Mouse (Mus musculus) granulocyte monocyte progenitor cell, adult 5-6 weeks (primary cell): ENCODE results near the gene Rexo5. TPM values are rescaled to one million over a fixed set of nuclear protein-coding genes. Genes with fewer than 3 reads are reported as not detected.

ENCODE experiments used
- ATAC-seq: replicated peaks from 2 replicates; pipeline ENCODE4 v1.8.0; 2016; ENCODE audit warnings: mild to moderate bottlenecking, moderate TSS enrichment, inconsistent platforms; ENCODE audit not compliant: poor library complexity, severe bottlenecking
- total RNA-seq, 2 experiments: library from RNA; stranded (forward) in 1 of 2; stranded (reverse) in 1 of 2; fragments of 200-712, 200-1000 nt in 1 of 2; fragments of >200 nt in 1 of 2; fragmentation: Nextera tagmentation in 1 of 2; gene quantifications; 2 replicates each; pipeline ENCODE4 v1.2.3; 2014 to 2017

The Rexo5 gene
- total RNA-seq, 2 experiments from 2014 or later = 7.8 to 33.2 TPM

DNA sequence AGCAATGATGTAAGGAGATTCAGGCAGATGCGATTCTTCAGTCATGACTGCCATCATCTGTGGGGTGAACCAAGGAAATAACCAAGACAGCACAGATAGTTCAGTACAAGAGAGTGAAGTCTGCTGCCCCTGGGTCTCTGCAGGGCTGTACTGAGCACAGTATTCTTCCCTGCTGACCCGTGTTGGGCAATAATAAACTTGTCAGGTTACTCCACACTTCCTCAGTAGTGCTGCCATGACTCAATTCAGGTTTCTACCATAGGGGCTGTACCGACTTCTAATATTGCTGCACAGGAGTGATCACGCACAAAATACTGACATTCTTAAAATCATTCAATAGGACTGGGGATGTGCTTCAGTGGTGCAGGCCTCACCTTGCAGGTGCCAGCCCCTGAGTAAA is 85.4 kb downstream of the Rexo5 start:
- ATAC-seq = peak; percentile 97

DNA sequence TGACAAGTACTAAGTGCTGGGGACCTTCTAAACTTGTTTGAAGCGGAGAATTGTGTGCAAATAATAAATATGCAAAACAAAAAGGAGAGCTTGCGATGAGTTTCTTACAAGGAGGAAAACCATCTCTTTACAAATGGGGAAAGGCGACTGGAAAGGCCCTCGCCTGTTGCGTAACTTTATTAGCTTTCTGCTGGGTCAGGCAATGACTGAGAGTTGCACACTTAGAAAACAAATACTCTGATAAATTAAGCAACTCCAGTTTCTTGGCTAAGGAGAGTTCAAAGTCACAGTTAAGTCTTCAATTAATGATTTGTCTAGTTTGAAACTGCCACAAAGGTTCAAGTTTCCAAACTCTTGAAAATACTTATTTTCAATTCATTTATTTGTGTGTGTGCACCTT is 86.5 kb downstream of the Rexo5 start:
- ATAC-seq = peak; percentile 68

DNA sequence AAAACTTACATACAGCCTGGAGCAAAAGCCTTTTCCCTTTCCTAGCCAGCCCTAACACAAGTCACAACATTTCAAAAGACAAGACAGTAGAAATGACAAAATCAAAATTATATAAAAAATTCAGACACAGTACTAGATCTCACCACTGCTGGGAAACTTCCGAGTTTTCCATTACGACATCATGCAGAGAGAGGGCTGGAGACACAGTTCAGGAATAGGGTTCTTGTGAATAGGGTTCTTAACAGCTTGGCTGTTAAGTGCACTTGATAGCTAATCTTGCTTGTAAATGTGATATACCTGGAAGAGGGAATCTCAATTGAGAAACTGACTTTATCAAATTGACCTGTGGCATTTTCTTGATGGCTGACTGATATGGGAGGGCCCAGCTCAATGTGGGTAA is 87.4 kb downstream of the Rexo5 start:
- no peak for ATAC-seq

DNA sequence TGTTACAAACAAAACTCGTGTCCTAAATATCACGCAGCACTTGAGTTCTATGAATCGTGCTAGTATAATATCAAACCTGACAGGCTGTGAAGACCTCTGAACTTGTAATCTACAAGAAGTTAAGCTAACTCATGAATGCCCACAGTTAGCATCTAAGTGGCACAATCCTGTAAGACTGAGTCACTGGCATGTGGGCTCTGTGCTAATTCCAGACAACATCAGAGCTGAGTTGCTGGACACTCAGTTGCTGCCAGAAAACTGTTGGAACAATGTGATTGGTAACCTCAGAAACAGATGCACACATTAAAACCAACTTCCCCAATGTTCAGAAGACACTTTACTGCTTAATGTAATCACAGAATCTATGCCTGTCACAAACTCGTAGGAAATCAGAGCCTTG is 94.1 kb downstream of the Rexo5 start:
- peak; percentile 52; the same call in 1 of the 2 replicates for ATAC-seq

DNA sequence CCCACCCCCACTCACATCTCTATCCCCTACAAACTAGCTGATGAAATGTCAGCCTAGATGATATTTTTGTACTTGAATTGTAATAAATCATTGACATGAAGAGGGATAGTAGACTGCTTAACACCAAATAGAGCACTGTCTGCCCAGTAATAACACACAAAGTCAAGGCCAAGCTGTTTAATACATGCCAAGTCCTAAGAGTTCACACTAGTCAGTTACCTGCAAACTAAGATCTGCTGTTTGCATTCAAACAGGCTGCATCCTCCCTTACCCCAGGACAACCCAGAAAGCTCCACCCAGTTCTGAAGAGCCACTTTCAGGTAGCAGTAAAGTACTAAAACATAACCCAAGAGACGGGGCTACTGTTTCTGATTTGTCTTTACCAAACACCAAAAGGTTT is 98.4 kb downstream of the Rexo5 start:
- ATAC-seq = no peak

DNA sequence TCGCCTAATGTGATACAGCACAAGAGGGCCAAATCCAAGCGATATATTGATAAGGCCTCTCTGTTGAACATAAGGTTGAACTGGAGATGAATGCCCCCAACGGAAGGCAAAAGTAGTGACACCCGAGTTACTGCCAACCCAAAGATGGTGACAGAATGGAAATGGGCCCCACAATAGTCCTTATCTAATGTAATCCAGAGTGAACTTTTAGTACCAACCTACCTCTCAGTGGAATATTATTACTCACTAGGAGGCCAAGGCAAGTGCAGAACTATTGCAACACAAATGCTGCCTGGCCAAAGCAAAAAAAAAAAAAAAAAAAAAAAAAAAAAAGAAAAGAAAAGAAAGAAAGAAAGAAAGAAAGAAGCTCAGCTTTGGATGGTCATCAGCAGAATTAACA is 98.9 kb downstream of the Rexo5 start:
- no peak for ATAC-seq

DNA sequence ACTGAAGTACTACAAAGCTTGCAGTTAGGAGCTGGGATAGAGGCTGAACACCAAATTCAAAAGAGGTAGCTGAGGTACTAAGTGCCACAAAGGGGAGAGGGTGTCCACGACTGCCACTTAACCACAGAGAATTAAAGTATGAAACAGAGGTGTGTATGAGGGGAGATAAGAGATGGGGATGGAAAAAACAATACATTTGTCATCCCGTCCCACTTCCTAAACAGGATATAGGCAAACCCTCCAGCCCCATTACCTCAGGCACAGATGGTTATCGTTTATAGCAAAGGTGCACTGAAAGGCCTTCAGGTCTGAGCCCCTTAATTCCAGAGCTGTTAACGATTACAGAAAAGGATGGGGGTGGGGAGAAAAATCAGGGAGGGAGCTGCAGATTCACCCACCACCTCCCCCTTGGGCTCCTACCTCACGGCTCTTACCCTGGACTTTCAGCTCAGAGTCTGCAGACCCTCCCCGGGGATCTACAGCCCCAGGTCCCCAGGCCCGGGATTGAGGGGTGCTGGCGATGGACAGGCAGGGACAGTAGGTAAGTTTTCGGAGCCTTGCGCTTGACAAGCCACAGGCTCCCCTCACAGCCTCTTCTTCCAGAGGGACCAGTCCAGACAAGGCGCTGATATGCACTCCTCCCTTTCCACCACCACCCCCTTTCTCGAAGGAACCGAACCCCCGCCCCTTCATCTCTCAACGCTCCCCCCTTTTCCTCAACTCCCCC is 101.2 kb downstream of the Rexo5 start:
- no peak for ATAC-seq

DNA sequence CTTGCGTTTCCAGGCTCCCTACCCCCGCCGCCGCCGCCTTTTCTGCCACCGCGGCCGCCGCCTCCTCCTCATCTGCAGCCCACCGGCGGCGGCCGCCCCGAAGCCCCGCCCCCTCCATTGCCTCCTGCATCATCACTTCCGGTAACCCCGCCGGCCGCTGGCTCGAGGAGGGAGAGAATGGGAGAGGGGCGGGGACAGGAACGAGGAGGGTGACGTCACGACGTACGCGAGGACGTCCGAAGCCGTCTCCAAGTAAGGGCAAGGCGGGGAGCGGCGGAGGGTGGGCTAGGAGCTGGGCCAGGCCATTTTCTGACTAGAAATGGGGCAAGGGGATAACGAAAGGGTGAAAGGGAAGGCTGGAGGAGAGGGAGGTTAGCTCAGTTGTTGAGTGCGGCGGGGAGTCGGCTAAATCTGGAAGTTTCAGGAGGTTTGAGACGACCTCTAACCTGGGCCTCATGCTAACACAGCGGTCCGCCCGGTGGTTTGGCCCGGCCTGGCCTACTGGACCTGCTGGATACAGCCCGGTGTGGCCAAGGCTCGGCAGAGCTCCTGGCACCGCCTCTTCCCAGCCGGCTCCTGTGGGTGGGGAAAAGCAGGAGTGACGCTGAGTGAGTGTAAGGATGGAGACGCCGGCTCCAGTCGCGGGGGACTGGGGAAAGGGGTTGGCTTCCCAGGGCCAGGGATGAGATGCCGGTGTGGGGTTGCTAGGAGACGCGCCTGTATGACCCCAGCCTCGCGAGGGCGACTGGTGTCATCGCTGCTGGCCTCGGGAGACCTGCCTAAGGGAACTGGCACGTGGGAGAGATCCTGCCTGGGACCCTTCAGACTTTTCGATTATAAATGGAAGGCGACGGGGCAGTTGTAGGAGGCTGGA is 102.1 kb downstream of the Rexo5 start, which contains the start of the genes Lyrm1 and Dcun1d3:
Gene Lyrm1 (plus strand): TSS at position 223 of the 874 bp plus-strand sequence.
Gene Dcun1d3 (minus strand): TSS at position 660 of the 874 bp plus-strand sequence.
- ATAC-seq = peak; percentile 84

DNA sequence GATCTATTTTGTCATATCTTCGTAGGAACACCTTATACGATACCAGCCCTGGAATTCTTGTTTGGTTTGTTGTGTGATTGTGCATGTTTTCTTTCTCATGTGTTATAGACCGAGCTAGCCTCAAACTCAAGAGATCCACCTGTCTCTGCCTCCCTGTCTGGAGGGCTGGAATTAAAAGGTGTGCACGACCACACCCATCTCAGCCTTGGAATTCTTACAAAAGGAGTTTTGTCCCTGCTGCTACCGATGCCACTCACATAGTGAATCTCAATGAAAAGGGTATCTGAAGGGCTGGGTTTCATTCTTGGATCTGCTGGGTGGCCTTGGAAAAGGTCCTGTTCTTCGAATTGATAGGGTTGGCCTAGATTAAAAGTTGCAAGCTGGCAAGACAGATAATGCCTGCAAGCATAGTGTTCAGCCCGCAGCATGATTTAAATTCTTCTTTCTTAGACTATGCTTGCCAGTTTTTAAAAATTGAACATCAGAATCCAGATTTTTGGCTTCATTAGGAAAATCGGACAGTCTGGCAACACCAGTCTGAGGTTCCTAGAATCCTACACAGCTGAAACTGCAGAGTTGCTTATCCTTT is 103.8 kb downstream of the Rexo5 start:
- no peak for ATAC-seq

DNA sequence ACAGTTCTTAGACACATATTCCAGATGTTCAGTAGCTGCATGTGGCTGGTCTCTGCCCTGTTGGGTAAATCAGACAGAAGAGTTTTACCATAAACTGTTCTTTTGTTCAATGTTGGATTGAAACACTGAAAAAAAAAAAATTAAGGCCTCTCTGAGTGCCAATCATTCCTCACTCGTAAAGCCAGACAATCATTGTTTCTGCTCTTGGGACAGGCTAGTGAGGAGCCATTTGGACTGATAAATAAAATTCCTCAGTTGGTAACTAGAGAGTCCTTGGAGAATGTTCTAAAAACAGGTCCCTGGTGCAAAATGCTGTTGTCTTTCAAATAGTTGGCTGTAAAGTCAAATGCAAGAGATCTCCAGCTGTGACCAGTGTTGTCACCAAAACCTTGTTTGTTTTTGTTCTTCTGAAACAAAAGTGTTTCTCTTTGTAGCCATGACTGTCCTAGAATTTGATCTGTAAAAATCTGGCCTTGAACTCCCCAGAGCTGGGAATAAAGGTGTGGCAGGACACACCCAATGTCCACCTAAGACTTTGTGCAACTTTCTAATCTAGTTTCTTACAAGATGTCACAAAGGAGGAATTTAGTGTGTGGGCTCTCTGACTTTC is 104.5 kb downstream of the Rexo5 start:
- no peak for ATAC-seq

Other genes with a start within 250 kb of the Rexo5 start
- not detected in 2 replicates for gene Acsm2, start 239.7 kb upstream of the Rexo5 start, total RNA-seq (2014; fragmentation: Nextera tagmentation)
- not detected in 2 replicates for gene Acsm2, start 239.7 kb upstream of the Rexo5 start, total RNA-seq (2017)
- not detected in 2 replicates for gene Acsm1, start 187.0 kb upstream of the Rexo5 start, total RNA-seq (2014; fragmentation: Nextera tagmentation)
- not detected in 2 replicates for gene Acsm1, start 187.0 kb upstream of the Rexo5 start, total RNA-seq (2017)
- not detected in 2 replicates for gene Acsm4, start 104.0 kb upstream of the Rexo5 start, total RNA-seq (2014; fragmentation: Nextera tagmentation)
- not detected in 2 replicates for gene Acsm4, start 104.0 kb upstream of the Rexo5 start, total RNA-seq (2017)
- 35.8 and 47.8 TPM in 2 replicates for gene Thumpd1, start 73.2 kb upstream of the Rexo5 start, total RNA-seq (2014; fragmentation: Nextera tagmentation)
- 102 and 109 TPM in 2 replicates for gene Thumpd1, start 73.2 kb upstream of the Rexo5 start, total RNA-seq (2017)
- gene Acsm3, start 33.1 kb upstream of the Rexo5 start, total RNA-seq (2014; fragmentation: Nextera tagmentation) = not detected in 2 replicates
- gene Acsm3, start 33.1 kb upstream of the Rexo5 start, total RNA-seq (2017) = 0.13 TPM in 1 of 2 replicates, not detected in the other
- 7.7 and 12.2 TPM in 2 replicates for gene Eri2, start 52 bp downstream of the Rexo5 start, total RNA-seq (2014; fragmentation: Nextera tagmentation)
- gene Eri2, start 52 bp downstream of the Rexo5 start, total RNA-seq (2017) = 15.0 and 16.5 TPM in 2 replicates
- gene Lyrm1, start 101.9 kb downstream of the Rexo5 start, total RNA-seq (2014; fragmentation: Nextera tagmentation) = 6.2 and 19.4 TPM in 2 replicates
- gene Lyrm1, start 101.9 kb downstream of the Rexo5 start, total RNA-seq (2017) = 3.8 and 5.0 TPM in 2 replicates
- gene Dcun1d3, start 102.3 kb downstream of the Rexo5 start, total RNA-seq (2014; fragmentation: Nextera tagmentation) = 4.7 and 10.3 TPM in 2 replicates
- 4.0 and 9.7 TPM in 2 replicates for gene Dcun1d3, start 102.3 kb downstream of the Rexo5 start, total RNA-seq (2017)